ENCODE assay signal across 16 mouse cellular contexts in genomic region chr14:20767936-20768335, GRCm38 (mm10). TPM values are rescaled to one million over a fixed set of nuclear protein-coding genes. Genes with fewer than 3 reads are reported as not detected.
DNase-seq lines count a peak whose midpoint lies in the region; ATAC-seq and TF ChIP-seq lines count a peak whose summit lies in the region.
"Had no signal": no experiment of that assay in that cellular context is flagged by ENCODE, and none has a peak within 500 bp of the region (broad histone marks: within the 10 kb centered on the region; RNA-seq: fewer than 3 reads in every experiment).

No protein-coding gene starts in this region.

- no peak for DNase-seq in heart, postnatal 4 days
- DNase-seq in lung, embryonic 14.5 days: no peak
- DNase-seq in lung, postnatal 36 days: no peak
- DNase-seq in stomach, postnatal 0 days (ENCODE audit: low spot score): no peak
- DNase-seq: adrenal gland, postnatal 36 days; B cell, adult 2 months; kidney, adult 9 months; thymus, postnatal 4 days had no signal

- no peak overlapping the region for H3K4me3 ChIP-seq in heart, embryonic 11.5 days (ENCODE audit: low read depth, low read length)
- no peak overlapping the region for H3K4me3 ChIP-seq in lung, embryonic 14.5 days (ENCODE audit: low read depth, low read length)
- H3K4me3 ChIP-seq in intestine, postnatal 0 days (ENCODE audit: low read depth, low read length): no peak overlapping the region
- no peak overlapping the region for H3K4me3 ChIP-seq in stomach, postnatal 0 days (ENCODE audit: low read depth, low read length)
- no peak overlapping the region for H3K4me3 ChIP-seq in hindbrain, embryonic 13.5 days
- H3K4me3 ChIP-seq: limb, embryonic 12.5 days; liver, embryonic 15.5 days; neural tube, embryonic 13.5 days had no signal

- no peak for TF ChIP-seq EP300 in stomach, postnatal 0 days (optimal IDR thresholded peaks at IDR 0.05)

- H3K4me1 ChIP-seq in heart, embryonic 11.5 days (ENCODE audit: control insufficient read depth, insufficient read depth, low read length): peaks cover 36% of the 10 kb centered on the region
- H3K4me1 ChIP-seq in lung, embryonic 14.5 days (ENCODE audit: insufficient read depth): 0 out of 2 replicates have a peak, but pooled peaks cover 2% of the 10 kb centered on the region
- no peaks in the 10 kb centered on the region for H3K4me1 ChIP-seq in intestine, postnatal 0 days (replicated peaks; ENCODE audit: control insufficient read depth, insufficient read depth, low read length)
- no peaks in the 10 kb centered on the region for H3K4me1 ChIP-seq in stomach, postnatal 0 days (replicated peaks; ENCODE audit: control insufficient read depth, insufficient read depth)
- peaks cover 10% of the 10 kb centered on the region; the same call in 1 of the 2 replicates for H3K4me1 ChIP-seq in hindbrain, embryonic 13.5 days (replicated peaks)
- H3K4me1 ChIP-seq: limb, embryonic 12.5 days had no signal

- 85% methylated on average over 7 of the region's 7 CpGs for whole genome bisulfite sequencing in heart, embryonic 11.5 days (ENCODE audit: insufficient replicate concordance)
- WGBS in lung, embryonic 14.5 days: 74% methylated on average over 7 of the region's 7 CpGs
- WGBS in intestine, postnatal 0 days: 86% methylated on average over 7 of the region's 7 CpGs
- 81% methylated on average over 7 of the region's 7 CpGs for whole genome bisulfite sequencing in stomach, postnatal 0 days
- WGBS in hindbrain, embryonic 13.5 days: 96% methylated on average over 7 of the region's 7 CpGs

- peak overlapping the region; percentile 52; the same call in 1 of the 2 replicates for H3K9ac ChIP-seq in heart, embryonic 11.5 days (ENCODE audit: low read depth, low read length)
- H3K9ac ChIP-seq in lung, embryonic 14.5 days: no peak overlapping the region
- no peak overlapping the region for H3K9ac ChIP-seq in intestine, postnatal 0 days (ENCODE audit: low read depth, low read length)
- H3K9ac ChIP-seq in stomach, postnatal 0 days (ENCODE audit: low read length): no peak overlapping the region
- no peak overlapping the region for H3K9ac ChIP-seq in hindbrain, embryonic 13.5 days
- H3K9ac ChIP-seq: limb, embryonic 12.5 days; liver, embryonic 15.5 days; neural tube, embryonic 13.5 days had no signal

- ATAC-seq in heart, embryonic 11.5 days (replicated peaks; ENCODE audit: insufficient number of reproducible peaks, low FRiP score, low TSS enrichment): no peak
- ATAC-seq in lung, embryonic 14.5 days (ENCODE audit: insufficient read depth): no peak
- ATAC-seq in intestine, postnatal 0 days: no peak
- ATAC-seq in stomach, postnatal 0 days (ENCODE audit: low FRiP score, low TSS enrichment): no peak
- ATAC-seq in hindbrain, embryonic 13.5 days (ENCODE audit: low FRiP score): no peak
- ATAC-seq: hindbrain, embryonic 16.5 days; Patski had no signal

- peak; percentile 32; the same call in 1 of the 2 replicates for TF ChIP-seq CTCF in lung, embryonic 14.5 days (IDR thresholded peaks at IDR 0.05; ENCODE audit: low read depth)
- TF ChIP-seq CTCF in intestine, postnatal 0 days (IDR thresholded peaks at IDR 0.05; ENCODE audit: low read depth): peak; percentile 33
- TF ChIP-seq CTCF in stomach, postnatal 0 days (IDR thresholded peaks at IDR 0.05; ENCODE audit: low read depth): 0 out of 2 replicates have a peak, but pooled peaks have one; percentile 30

- peak overlapping the region; percentile 1; the same call in 1 of the 2 replicates for H3K4me2 ChIP-seq in heart, embryonic 11.5 days
- H3K4me2 ChIP-seq in lung, embryonic 14.5 days: no peak overlapping the region
- no peak overlapping the region for H3K4me2 ChIP-seq in intestine, postnatal 0 days (replicated peaks; ENCODE audit: low read depth)
- no peak overlapping the region for H3K4me2 ChIP-seq in stomach, postnatal 0 days (replicated peaks; ENCODE audit: low read depth)
- no peak overlapping the region for H3K4me2 ChIP-seq in hindbrain, embryonic 13.5 days
- H3K4me2 ChIP-seq: limb, embryonic 12.5 days; liver, embryonic 15.5 days; neural tube, embryonic 13.5 days had no signal

- H3K27ac ChIP-seq in heart, embryonic 11.5 days (ENCODE audit: low read depth, low read length): peak overlapping the region; percentile 92
- H3K27ac ChIP-seq in lung, embryonic 14.5 days (ENCODE audit: low read depth): peak overlapping the region; percentile 78
- H3K27ac ChIP-seq in intestine, postnatal 0 days (ENCODE audit: low read depth, low read length): no peak overlapping the region
- H3K27ac ChIP-seq in stomach, postnatal 0 days (replicated peaks): peak overlapping the region; percentile 85; the same call in 1 of the 2 replicates
- H3K27ac ChIP-seq in hindbrain, embryonic 13.5 days: no peak overlapping the region
- H3K27ac ChIP-seq: limb, embryonic 12.5 days; liver, embryonic 15.5 days; neural tube, embryonic 13.5 days had no signal

- no peaks in the 10 kb centered on the region for H3K27me3 ChIP-seq in heart, embryonic 11.5 days (ENCODE audit: control insufficient read depth, insufficient read depth, low read length)
- H3K27me3 ChIP-seq in lung, embryonic 14.5 days (ENCODE audit: insufficient read depth, low read length): no peaks in the 10 kb centered on the region
- H3K27me3 ChIP-seq in intestine, postnatal 0 days (replicated peaks; ENCODE audit: control insufficient read depth, insufficient read depth, low read length): no peaks in the 10 kb centered on the region
- H3K27me3 ChIP-seq in stomach, postnatal 0 days (ENCODE audit: control insufficient read depth, insufficient read depth, low read length): no peaks in the 10 kb centered on the region
- H3K27me3 ChIP-seq in hindbrain, embryonic 13.5 days: no peaks in the 10 kb centered on the region
- H3K27me3 ChIP-seq: limb, embryonic 12.5 days; liver, embryonic 15.5 days; neural tube, embryonic 13.5 days; Patski had no signal

- H3K36me3 ChIP-seq in heart, embryonic 11.5 days (ENCODE audit: control insufficient read depth, insufficient read depth, low read length): peaks cover 18% of the 10 kb centered on the region
- peaks cover 54% of the 10 kb centered on the region for H3K36me3 ChIP-seq in lung, embryonic 14.5 days (ENCODE audit: insufficient read depth)
- peaks cover 36% of the 10 kb centered on the region for H3K36me3 ChIP-seq in intestine, postnatal 0 days (ENCODE audit: control insufficient read depth, insufficient read depth)
- peaks cover 20% of the 10 kb centered on the region for H3K36me3 ChIP-seq in stomach, postnatal 0 days (ENCODE audit: control insufficient read depth, insufficient read depth, low read length)
- H3K36me3 ChIP-seq in hindbrain, embryonic 13.5 days: peaks cover 54% of the 10 kb centered on the region

- no peaks in the 10 kb centered on the region for H3K9me3 ChIP-seq in heart, embryonic 11.5 days (replicated peaks; ENCODE audit: control insufficient read depth, low read length)
- H3K9me3 ChIP-seq in lung, embryonic 14.5 days (ENCODE audit: low read depth, low read length): no peaks in the 10 kb centered on the region
- H3K9me3 ChIP-seq in intestine, postnatal 0 days (ENCODE audit: control insufficient read depth): no peaks in the 10 kb centered on the region
- H3K9me3 ChIP-seq in stomach, postnatal 0 days (ENCODE audit: control insufficient read depth, low read length): no peaks in the 10 kb centered on the region
- H3K9me3 ChIP-seq in hindbrain, embryonic 13.5 days: no peaks in the 10 kb centered on the region
- H3K9me3 ChIP-seq: limb, embryonic 12.5 days; liver, embryonic 15.5 days; neural tube, embryonic 13.5 days had no signal

RNA-seq across cellular contexts. Expression of gene Camk2g, which starts 26.0 kb away (rescaled TPM):
- 61.8 and 65.6 TPM in 2 replicates for polyA plus RNA-seq in heart, embryonic 11.5 days (2014; fragmentation: Nextera tagmentation; extraction: Ambion mirVana)
- total RNA-seq in heart, postnatal 4 days (2021): 10 to 100 TPM; 58.3 to 65.2 TPM
- 46.3 and 46.6 TPM in 2 replicates for polyA plus RNA-seq in lung, embryonic 14.5 days (2014; fragmentation: Nextera tagmentation; extraction: Ambion mirVana)
- polyA plus RNA-seq in intestine, postnatal 0 days (2015; fragmentation: Nextera tagmentation; extraction: Ambion mirVana): 27.6 and 37.7 TPM in 2 replicates
- 35.0 and 38.6 TPM in 2 replicates for polyA plus RNA-seq in stomach, postnatal 0 days (2015; fragmentation: Nextera tagmentation; extraction: Ambion mirVana)
- 116 and 131 TPM in 2 replicates for polyA plus RNA-seq in hindbrain, embryonic 13.5 days (2015; fragmentation: Nextera tagmentation; extraction: Ambion mirVana)

RNA-seq across cellular contexts. Expression of gene Ndst2, which starts 33.6 kb away (rescaled TPM):
- 18.7 and 19.1 TPM in 2 replicates for polyA plus RNA-seq in heart, embryonic 11.5 days (2014; fragmentation: Nextera tagmentation; extraction: Ambion mirVana)
- 10 to 100 TPM; 18.2 to 18.3 TPM for total RNA-seq in heart, postnatal 4 days (2021)
- polyA plus RNA-seq in lung, embryonic 14.5 days (2014; fragmentation: Nextera tagmentation; extraction: Ambion mirVana): 32.4 and 35.6 TPM in 2 replicates
- polyA plus RNA-seq in intestine, postnatal 0 days (2015; fragmentation: Nextera tagmentation; extraction: Ambion mirVana): 9.8 and 12.4 TPM in 2 replicates
- 9.6 and 12.0 TPM in 2 replicates for polyA plus RNA-seq in stomach, postnatal 0 days (2015; fragmentation: Nextera tagmentation; extraction: Ambion mirVana)
- 16.7 and 19.1 TPM in 2 replicates for polyA plus RNA-seq in hindbrain, embryonic 13.5 days (2015; fragmentation: Nextera tagmentation; extraction: Ambion mirVana)

Comparison
In these comparisons a context has a peak if more than half of its experiments do, and no peak if none do; other contexts are left out.
1. H3K27ac ChIP-seq: peak in heart, embryonic 11.5 days (single experiment), lung, embryonic 14.5 days (single experiment) and stomach, postnatal 0 days (single experiment); none in intestine, postnatal 0 days (single experiment) and hindbrain, embryonic 13.5 days (single experiment).
2. Peak in every context shown above with its lines, with median percentiles within 50 percentile points of each other: CTCF ChIP-seq.